Mouse (Mus musculus): ENCODE data around the gene Lin28a.
"Not testable (repeated sequence)": the region's sequence is repeated elsewhere in the genome, so short reads cannot be mapped to it uniquely, and the experiment has no call there.

The Lin28a gene

DNA sequence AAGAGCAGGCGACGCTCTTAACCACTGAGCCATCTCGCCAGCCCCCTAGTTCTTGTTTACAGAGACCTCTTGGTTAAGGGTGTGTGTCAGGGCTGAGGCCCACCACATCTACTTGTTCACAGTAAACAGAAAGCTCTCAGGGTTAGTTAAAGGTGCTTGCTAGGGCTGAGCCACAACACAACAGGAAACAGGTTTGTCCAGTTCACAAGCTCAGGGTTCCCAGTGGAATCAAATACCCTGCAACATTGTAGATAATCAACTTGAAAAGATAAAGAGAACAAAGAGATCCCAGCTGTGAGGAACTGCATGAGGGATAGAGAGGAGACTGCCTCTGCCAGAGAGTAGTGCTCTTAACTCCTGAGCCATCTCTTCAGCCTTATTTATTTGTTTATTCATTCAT lies 11.8 kb downstream of the Lin28a start:
- ChIA-PET CTCF (interaction anchor here in 2 of 4 experiments (0.7 to 1.0 kb wide), 2 partner anchors 114 to 180 kb away, joined by 3 read pairs; partner anchors contain the start of gene Cep85 (in 1 of the 2)), POLR2A (interaction anchor here in 2 of 4 experiments (1.2 to 1.8 kb wide), 3 partner anchors 10 to 96 kb away, joined by 3 to 9 read pairs (median 4); no protein-coding TSS in a partner anchor)

DNA sequence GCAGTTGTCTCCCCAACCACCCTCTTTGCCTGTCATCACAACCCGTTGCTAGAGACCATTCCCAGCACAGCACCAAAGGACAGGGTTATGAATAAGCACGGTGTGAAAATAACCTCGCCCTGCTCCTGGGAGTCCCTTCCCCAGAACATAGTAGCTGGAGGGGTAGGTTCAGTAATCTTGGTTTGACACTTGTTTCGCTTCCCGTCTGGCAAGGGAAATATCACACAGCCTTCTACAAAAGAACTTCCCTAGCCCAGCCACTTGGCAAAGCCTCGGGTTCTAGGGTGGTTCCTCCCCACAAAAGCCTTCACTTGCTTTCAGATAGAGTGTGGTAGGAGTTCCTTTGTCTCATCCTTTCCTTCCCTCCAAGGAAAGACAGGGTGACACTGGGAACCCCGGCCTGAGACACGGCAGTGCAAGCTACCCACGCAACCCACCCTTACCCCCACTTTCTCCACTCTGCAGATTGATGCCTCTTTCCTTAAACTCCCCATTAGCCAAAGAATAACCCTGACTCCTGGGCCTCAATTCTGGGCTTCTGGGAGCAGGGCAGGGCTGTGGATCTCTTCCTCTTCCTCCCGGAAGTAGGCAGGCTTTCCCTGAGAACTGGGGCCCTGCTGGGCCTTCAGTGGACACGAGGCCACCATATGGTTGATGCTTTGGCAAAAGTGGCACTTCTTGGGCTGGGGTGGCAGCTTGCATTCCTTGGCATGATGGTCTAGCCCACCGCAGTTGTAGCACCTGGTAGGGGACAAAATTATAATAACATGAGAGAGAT lies 12.9 kb downstream of the Lin28a start:
- POLR2A ChIA-PET = interaction anchor here in 2 of 4 experiments (1.1 to 2.2 kb wide), 4 partner anchors 12 to 95 kb away, joined by 4 to 6 read pairs (median 4); partner anchors contain the start of gene Hmgn2 (in 1 of the 2)
- CTCF ChIA-PET = interaction anchor here in 1 of 4 experiments (1.0 kb wide), 1 partner anchor 181 kb away, joined by 3 read pairs; the partner anchor contains the start of gene Cep85

DNA sequence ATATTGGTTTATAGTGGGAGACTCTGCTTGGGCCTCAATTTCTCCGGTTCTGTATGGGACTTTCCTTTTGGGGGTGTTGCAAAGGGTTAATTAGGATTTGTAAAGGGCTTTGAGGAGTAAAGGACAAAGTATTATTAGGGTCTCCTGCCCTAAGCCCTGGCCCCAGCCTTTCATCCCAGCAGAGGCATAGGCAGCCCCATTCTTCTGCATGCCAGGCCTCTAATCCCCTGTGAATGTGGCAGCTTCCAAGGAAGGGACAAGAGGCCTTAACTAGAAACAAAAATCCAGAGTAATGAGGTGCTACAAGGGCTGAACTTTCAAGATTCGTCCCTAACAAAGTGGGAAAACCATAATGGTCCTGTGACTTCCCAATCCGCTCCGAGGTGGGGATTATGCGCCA lies 15.7 kb downstream of the Lin28a start:
- POLR2A ChIA-PET = interaction anchor here in 3 of 4 experiments (0.7 to 2.3 kb wide), 9 partner anchors 9 to 1064 kb away, joined by 3 to 17 read pairs (median 3); partner anchors contain the start of gene Hmgn2 (in 2 of the 3)
- CTCF ChIA-PET = interaction anchor here in 1 of 4 experiments (0.9 kb wide), 1 partner anchor 88 kb away, joined by 3 read pairs; no protein-coding TSS in a partner anchor

DNA sequence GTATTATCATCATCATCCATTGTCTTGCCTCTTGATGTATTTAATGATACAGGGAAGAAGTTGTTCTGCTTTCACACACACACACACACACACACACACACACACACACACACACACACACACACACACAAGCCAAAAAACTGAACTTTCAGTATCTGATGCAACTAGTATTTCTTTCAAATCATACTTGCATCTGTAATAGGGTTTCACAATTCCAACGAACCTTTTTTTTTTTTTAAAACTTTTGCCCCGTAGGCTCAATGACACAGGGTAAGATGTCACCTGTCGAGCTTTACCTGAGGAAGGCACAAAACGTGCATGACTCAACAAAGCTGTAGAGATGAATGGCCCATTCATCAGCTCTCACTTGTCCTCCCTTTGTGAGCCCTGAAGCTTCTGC lies 16.4 kb downstream of the Lin28a start:
- ChIA-PET CTCF (interaction anchor here in 1 of 4 experiments (0.5 to 0.9 kb wide), 2 partner anchors 89 to 800 kb away, joined by 3 to 4 read pairs; no protein-coding TSS in a partner anchor), POLR2A (interaction anchor here in 3 of 4 experiments (0.6 to 2.3 kb wide), 15 partner anchors 8 to 1065 kb away, joined by 3 to 17 read pairs (median 3); partner anchors contain the start of genes Hmgn2 (in 2 of the 3) and Cep85 (in 1 of the 3))

DNA sequence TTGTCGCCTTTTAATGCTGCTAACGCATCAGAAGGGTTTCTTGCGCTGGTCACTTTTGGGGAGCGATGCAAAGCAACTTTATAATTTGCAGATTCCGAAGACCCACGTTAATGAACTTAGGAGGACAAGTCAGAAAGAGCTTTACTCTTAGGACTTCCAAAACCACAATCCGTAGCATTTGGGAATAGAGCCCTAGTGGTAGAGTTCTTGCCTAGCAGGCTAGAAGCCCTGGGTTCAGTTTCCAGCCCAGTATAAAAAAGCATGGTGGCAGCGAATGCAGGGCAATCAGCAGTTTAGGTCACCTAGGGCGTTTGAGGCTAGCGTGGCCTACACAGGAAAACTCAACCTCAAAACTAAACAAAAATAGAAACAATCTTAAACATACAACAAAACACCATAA lies 16.9 kb downstream of the Lin28a start:
- POLR2A ChIA-PET = interaction anchor here (0.6 to 2.3 kb wide), 13 partner anchors 8 to 204 kb away, joined by 3 to 17 read pairs (median 4); partner anchors contain the start of genes Hmgn2 (in 2 of the 4) and Cep85 (in 1 of the 4)
- CTCF ChIA-PET = interaction anchor here in 2 of 4 experiments (0.5 to 0.7 kb wide), 2 partner anchors 90 to 800 kb away, joined by 3 to 4 read pairs; no protein-coding TSS in a partner anchor

DNA sequence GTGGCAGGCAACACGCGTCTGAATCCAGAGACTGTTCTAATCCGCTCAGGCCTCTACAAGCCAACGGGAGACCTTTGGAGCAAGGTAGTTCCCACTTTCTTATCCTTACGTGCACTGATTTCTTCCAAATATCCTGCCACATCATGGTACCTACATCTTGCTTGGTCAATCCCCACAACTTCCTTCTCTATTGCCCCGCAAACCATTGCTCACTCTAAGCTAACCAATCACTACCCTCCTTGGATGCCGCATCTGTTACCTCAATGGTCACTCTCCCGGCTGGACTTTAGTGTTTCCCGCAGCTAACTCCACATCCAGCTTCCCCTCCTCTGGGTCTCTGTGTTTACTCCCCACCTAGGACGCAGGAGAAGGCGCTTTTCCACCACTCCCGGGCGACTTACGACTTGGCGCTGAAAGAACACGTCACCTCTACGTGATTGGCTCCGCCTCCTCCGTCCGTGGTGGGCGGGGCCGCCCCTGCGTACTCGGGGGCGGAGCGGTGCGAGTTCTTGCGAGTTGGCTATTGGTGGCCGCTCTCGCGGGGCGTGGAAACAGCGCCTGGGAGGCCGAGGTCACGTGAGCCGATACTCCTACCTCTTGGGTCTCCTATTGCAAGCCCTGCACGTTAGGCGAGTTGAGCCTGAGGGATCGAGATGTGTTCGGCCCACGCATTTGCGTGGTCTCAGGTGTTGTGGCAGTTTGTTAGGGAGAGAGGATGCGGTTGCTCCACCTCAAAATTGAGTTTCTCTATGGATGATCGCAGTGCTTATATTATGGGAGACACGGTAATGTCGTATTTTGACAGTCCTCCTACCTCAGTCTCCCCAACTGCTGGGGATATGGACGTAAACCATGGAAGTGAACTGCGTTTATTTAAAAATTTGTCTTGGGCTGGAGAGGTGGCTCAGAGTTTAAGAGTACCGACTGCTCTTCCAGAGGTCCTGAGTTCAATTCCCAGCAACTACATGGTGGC lies 17.9 kb downstream of the Lin28a start, which contains the start of gene Dhdds:
Dhdds (minus strand) TSS at position 453 of the 973 bp plus-strand sequence.
- POLR2A ChIA-PET = interaction anchor here (0.5 to 2.3 kb wide), 20 partner anchors 11 to 344 kb away, joined by 3 to 17 read pairs (median 4); partner anchors contain the start of gene Hmgn2 (in 1 of the 4)
- CTCF ChIA-PET = interaction anchor here in 2 of 4 experiments (0.7 to 1.0 kb wide), 2 partner anchors 21 to 91 kb away, joined by 3 read pairs; no protein-coding TSS in a partner anchor

DNA sequence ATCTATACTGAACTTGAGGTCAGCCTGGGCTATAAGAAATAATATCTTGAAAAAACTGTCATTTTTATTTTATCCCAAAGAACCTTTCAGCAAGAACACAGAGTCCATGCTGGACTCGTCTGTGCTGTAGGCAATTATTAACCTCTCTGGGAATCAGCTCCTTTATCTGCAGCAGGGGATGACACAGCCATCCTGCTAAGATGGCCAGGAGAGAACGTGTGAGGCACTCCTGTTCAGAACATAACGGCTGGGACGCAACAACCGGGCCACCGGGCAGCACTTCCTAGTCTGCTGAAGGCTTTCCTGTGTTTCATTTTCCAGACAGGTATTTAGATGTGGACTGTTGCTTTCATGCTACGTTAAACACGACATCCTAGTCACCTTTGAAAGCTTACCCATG lies 23.9 kb downstream of the Lin28a start:
- POLR2A ChIA-PET = interaction anchor here in 2 of 4 experiments (0.5 to 2.2 kb wide), 8 partner anchors 8 to 133 kb away, joined by 3 to 7 read pairs (median 4); partner anchors contain the start of gene Hmgn2 (in 1 of the 2)
- CTCF ChIA-PET = interaction anchor here in 1 of 4 experiments (0.6 kb wide), 1 partner anchor 63 kb away, joined by 5 read pairs; no protein-coding TSS in a partner anchor

DNA sequence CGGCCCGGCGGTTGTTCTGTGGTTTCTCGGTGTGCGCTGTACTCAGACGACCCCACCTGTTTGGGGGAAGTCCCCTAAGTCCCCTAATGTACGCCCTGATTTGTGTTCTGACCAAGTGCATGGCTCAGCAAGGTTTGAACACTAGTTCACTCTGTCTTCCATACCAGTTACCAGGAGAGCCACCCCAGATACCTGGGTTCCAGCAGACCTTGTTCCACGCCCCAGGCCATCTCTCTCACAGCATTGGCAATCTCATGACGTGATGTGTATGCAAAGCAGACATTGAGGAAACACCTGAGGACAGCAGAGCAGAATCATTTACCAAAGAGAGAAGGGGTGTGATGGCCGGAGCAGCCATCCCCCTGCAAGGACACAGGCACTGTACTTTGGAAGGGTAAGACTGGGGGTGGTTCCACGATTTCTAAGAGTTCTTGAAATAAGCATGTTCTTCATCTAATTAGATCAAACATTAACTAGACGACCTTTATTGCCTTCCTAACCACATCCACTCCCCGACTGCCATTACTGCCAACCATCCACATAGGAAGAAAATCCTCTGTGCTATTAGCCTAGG lies 27.5 kb downstream of the Lin28a start:
- ChIA-PET POLR2A (interaction anchor here in 1 of 4 experiments (1.3 kb wide), 2 partner anchors 23 kb away, joined by 3 to 4 read pairs; partner anchors contain the start of gene Hmgn2), CTCF (no interaction called here)

DNA sequence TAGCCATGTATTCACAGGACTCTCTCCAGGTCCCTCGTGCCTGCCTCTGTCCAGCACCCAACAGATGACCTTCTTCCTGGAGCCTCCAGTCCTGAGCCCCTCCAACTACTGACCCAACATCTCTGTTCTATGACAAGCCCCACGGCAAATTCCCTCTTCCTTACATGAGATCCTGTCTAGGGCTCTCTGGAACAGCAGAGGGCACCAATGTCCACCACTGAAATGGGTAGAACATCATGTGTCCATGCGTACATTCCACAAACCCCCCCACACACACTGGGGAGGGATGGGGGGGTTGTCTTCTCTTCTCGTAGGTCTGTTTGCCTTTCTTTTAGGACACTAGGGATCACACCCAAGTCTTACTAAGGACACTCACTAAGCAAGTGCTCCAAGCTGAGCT lies 28.6 kb downstream of the Lin28a start:
- POLR2A ChIA-PET = interaction anchor here in 1 of 4 experiments (0.6 to 1.3 kb wide), 4 partner anchors 10 to 88 kb away, joined by 3 to 4 read pairs (median 3); partner anchors contain the start of gene Hmgn2
- CTCF ChIA-PET = interaction anchor here in 2 of 4 experiments (0.7 to 0.8 kb wide), 2 partner anchors 23 to 134 kb away, joined by 3 to 4 read pairs; no protein-coding TSS in a partner anchor

DNA sequence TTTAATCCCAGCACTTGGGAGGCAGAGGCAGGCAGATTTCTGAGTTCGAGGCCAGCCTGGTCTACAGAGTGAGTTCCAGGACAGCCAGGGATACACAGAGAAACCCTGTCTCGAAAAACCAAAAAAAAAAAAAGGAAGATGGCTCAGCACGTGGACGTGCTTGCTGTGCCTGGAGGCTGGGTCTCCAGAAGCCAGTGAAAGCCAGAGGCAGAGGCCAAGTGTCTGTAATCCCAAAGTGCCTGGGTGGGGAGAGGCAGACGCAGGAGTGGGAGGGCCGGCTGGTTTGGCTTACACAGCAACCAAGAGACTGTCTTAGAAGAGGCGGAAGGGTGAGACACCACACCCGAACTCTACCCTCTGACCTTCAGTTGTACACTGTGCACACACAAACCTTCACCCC lies 30.4 kb downstream of the Lin28a start:
- CTCF ChIA-PET = not testable (repeated sequence)
- POLR2A ChIA-PET = interaction anchor here in 1 of 4 experiments (1.0 to 1.6 kb wide), 2 partner anchors 12 to 21 kb away, joined by 3 to 4 read pairs; no protein-coding TSS in a partner anchor

DNA sequence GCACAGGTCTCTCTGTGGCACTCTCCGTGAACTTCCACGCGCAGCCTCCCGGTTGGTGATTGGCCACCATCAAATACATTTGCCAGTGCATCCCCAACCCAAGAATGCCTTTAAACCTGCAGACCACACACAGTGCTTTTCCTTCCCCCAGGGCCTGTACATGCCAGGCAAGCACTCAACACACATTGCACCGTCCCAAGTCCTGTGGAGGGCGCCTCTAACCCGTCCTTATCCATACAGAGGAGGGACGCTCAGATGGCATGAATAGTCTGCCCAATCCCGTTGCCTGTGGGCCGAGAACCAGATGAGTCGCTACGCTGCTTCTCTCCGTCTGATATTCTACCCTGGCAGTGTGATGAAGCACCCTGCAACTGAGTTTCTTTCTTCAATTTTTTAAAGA lies 35.7 kb downstream of the Lin28a start:
- ChIA-PET POLR2A (no interaction called here), CTCF (no interaction called here)

DNA sequence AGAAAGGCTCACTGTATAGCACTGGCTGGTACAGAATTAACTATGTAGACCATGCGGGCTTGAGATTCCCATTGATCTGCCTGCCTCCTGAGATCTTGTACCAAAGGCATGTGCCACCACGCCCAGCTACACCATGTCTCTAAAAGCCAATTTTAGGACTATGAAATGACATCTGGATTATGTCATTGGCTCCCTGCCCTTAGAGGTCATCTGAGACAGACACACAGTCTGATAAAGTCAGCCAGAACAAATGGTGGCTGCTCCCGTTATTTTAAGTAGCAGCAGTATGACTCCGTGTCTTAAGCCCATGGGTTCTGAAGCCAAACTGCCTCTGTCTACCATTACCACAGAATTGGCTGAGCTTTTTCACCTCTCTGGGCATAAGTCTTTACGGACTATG lies 38.1 kb downstream of the Lin28a start:
- CTCF ChIA-PET = no interaction called here

DNA sequence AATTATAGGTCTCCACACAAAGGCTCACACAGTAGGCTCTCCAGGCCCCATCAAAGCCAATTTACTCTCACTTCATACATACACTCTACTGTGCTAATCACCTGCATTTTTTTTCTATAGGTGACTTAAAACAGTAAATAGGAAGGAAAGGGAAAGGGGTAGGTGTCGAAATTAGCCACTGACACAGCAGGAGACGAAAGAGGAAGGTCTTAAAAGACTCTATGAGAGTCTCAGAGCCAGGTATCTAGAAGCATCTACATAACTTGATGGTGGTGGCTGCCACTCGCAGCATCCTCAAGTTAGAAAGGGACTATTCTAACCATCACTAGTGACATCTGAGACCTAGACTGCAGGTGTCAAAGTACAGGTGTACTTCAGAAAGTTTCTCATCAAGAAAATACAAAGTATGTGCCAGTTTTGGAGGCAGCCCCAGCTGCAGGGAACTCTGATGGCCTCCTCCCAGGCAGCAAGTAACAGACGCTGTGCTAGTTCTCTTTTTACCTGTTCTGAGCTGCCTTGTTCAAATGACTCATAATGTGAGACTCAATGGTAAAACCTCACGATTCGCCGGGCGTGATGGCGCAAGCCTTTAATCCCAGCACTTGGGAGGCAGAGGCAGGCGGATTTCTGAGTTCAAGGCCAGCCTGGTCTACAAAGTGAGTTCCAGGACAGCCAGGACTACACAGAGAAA lies 40.5 kb downstream of the Lin28a start:
- CTCF ChIA-PET = no interaction called here

More for the DNA sequence above, 38.1 kb downstream of the Lin28a start:
- POLR2A ChIA-PET = interaction anchor here in 2 of 4 experiments (0.6 to 4.1 kb wide), 6 partner anchors 9 to 626 kb away, joined by 3 to 20 read pairs (median 4); partner anchors contain the start of gene Hmgn2 (in 2 of the 2)

DNA sequence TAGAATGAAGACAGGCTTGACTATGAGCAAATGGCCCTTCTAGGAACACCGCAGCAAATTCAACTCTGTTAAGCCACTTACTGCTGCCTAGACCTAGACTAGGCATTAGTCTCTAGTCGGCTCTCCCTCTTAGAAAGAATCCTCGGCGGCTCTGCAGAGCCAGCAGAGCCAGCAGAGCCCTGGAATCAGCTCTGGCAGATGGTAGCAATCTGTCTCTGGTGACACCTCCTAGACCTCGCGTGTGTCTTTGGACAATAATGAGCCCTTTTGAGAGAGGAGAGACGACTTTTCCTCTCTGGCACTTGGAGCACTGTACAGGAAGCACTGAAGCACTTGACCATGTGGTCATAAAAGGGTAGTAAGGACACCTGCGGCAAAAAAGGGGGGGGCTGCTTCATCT lies 46.9 kb downstream of the Lin28a start:
- POLR2A ChIA-PET = interaction anchor here in 3 of 4 experiments (0.7 to 2.9 kb wide), 10 partner anchors 8 to 302 kb away, joined by 3 to 24 read pairs (median 4); partner anchors contain the start of gene Dhdds (in 1 of the 3)
- CTCF ChIA-PET = no interaction called here

More for the DNA sequence above, 40.5 kb downstream of the Lin28a start:
- POLR2A ChIA-PET = interaction anchor here in 3 of 4 experiments (1.0 to 4.1 kb wide), 7 partner anchors 10 to 22 kb away, joined by 3 to 20 read pairs (median 8); partner anchors contain the start of genes Hmgn2 (in 2 of the 3) and Dhdds (in 1 of the 3)

DNA sequence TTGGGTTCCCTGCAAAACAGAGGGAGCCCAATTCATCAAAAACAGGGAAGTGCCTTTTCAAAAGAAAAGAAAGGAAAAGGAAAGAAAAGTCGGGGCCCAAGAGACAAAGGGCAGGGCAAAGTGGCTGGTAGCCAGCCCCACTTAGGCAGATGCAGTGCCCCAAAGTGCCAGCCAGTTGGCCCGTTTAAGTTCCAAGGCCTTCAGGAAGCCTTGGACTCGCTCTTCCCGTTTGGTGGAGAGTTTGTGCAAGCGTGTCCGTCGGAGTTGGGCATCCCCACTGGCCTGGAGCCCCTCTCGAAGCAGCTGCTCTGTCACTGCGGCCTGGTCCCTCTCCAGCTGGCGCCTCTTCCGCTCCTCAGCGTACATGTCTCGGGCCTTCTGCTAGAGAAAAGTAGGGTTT lies 47.8 kb downstream of the Lin28a start:
- ChIA-PET POLR2A (interaction anchor here in 3 of 4 experiments (0.6 to 10.9 kb wide), 6 partner anchors 10 to 70 kb away, joined by 3 to 124 read pairs (median 5); partner anchors contain the start of gene Dhdds (in 1 of the 3)), CTCF (interaction anchor here in 1 of 4 experiments (0.5 kb wide), 1 partner anchor 68 kb away, joined by 5 read pairs; no protein-coding TSS in a partner anchor)

DNA sequence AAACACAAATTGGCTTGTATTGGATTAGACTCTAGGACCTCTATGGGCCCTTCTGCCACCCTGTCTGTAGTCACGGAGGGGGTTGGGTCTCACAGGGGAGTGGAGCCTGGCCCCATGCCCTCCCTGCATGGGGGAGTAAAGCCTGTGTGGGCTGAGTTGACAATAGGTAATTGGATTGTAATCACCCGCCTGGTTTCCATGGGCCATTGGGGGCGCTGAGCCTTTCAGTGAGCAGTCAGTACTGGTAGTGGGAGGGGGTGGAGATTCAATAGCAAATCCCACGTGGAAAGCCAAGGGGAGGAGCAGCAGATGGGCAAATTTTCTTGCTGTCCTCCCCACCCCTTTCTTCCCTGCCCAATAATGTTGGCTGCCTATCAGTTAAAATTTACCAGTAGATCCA lies 48.4 kb downstream of the Lin28a start:
- ChIA-PET POLR2A (interaction anchor here in 2 of 4 experiments (1.0 to 10.9 kb wide), 8 partner anchors 9 to 148 kb away, joined by 4 to 124 read pairs (median 31); no protein-coding TSS in a partner anchor), CTCF (no interaction called here)

All from embryonic stem cell, embryonic (primary cell).